Mouse (Mus musculus): Measurements from ENCODE around the gene Nyx.

- TF ChIP-seq CTCF (IDR thresholded peaks at IDR 0.05; ENCODE audit: low read depth), result peak; percentile 86
- TF ChIP-seq EP300 (optimal IDR thresholded peaks at IDR 0.05), result no peak
These were observed 4.3 kb upstream of the Nyx start for GRCm38 (mm10) chrX:13461266-13462261.

Measured in stomach, postnatal 0 days (tissue).